Comparison of ENCODE assay signal across 12 mouse cellular contexts in genomic region chr17:12754243-12755007, GRCm38 (mm10). TPM values are rescaled to one million over a fixed set of nuclear protein-coding genes. Genes with fewer than 3 reads are reported as not detected.
DNase-seq lines count a peak whose midpoint lies in the region; ATAC-seq lines count a peak whose summit lies in the region.
"Had no signal": no experiment of that assay in that cellular context is flagged by ENCODE, and none has a peak within 500 bp of the region (broad histone marks: within the 10 kb centered on the region; RNA-seq: fewer than 3 reads in every experiment).

No protein-coding gene starts in this region.

- no peak overlapping the region for H3K4me3 ChIP-seq in heart, embryonic 11.5 days (ENCODE audit: low read depth, low read length)
- H3K4me3 ChIP-seq in intestine, embryonic 16.5 days (ENCODE audit: low read length): no peak overlapping the region
- H3K4me3 ChIP-seq: forebrain, embryonic 12.5 days had no signal

- no peak overlapping the region for H3K4me2 ChIP-seq in heart, embryonic 11.5 days
- H3K4me2 ChIP-seq in intestine, embryonic 16.5 days (ENCODE audit: low read depth, low read length): no peak overlapping the region
- H3K4me2 ChIP-seq: forebrain, embryonic 12.5 days had no signal

- no peak for ATAC-seq in heart, embryonic 11.5 days (replicated peaks; ENCODE audit: insufficient number of reproducible peaks, low FRiP score, low TSS enrichment)
- no peak for ATAC-seq in intestine, embryonic 16.5 days
- ATAC-seq in erythroblast, adult 5-6 weeks (replicated peaks; ENCODE audit: low FRiP score, poor library complexity, severe bottlenecking): no peak

- peaks cover 9% of the 10 kb centered on the region for H3K36me3 ChIP-seq in heart, embryonic 11.5 days (ENCODE audit: control insufficient read depth, insufficient read depth, low read length)
- no peaks in the 10 kb centered on the region for H3K36me3 ChIP-seq in intestine, embryonic 16.5 days (ENCODE audit: control insufficient read depth, insufficient read depth, low read length)

- H3K9ac ChIP-seq in heart, embryonic 11.5 days (ENCODE audit: low read depth, low read length): peak overlapping the region; percentile 36; the same call in 1 of the 2 replicates
- H3K9ac ChIP-seq in intestine, embryonic 16.5 days (ENCODE audit: low read depth, low read length): no peak overlapping the region
- H3K9ac ChIP-seq: forebrain, embryonic 12.5 days; liver, embryonic 14.5 days had no signal

- intact Hi-C loops in heart, postnatal 14 days (cut with DNase I): loop anchor here (5.0 kb wide), 1 partner anchor 38 kb away; no protein-coding TSS in a partner anchor

- no peaks in the 10 kb centered on the region for H3K9me3 ChIP-seq in heart, embryonic 11.5 days (replicated peaks; ENCODE audit: control insufficient read depth, low read length)
- no peaks in the 10 kb centered on the region for H3K9me3 ChIP-seq in intestine, embryonic 16.5 days (ENCODE audit: control insufficient read depth, low read length)
- H3K9me3 ChIP-seq: forebrain, embryonic 12.5 days had no signal

- H3K4me1 ChIP-seq in heart, embryonic 11.5 days (ENCODE audit: control insufficient read depth, insufficient read depth, low read length): peaks cover 97% of the 10 kb centered on the region
- peaks cover 80% of the 10 kb centered on the region for H3K4me1 ChIP-seq in intestine, embryonic 16.5 days (ENCODE audit: control insufficient read depth, insufficient read depth, low read length)

- 48% methylated on average over 3 of the region's 3 CpGs for WGBS in heart, embryonic 11.5 days (ENCODE audit: insufficient replicate concordance)
- 55% methylated on average over 3 of the region's 3 CpGs for WGBS in intestine, embryonic 16.5 days

- H3K27ac ChIP-seq in heart, embryonic 11.5 days (ENCODE audit: low read depth, low read length): 0 out of 2 replicates have a peak overlapping the region, but pooled peaks have one; percentile 17
- peak overlapping the region; percentile 56; the same call in 1 of the 2 replicates for H3K27ac ChIP-seq in intestine, embryonic 16.5 days (ENCODE audit: low read length)
- H3K27ac ChIP-seq: forebrain, embryonic 12.5 days; liver, embryonic 14.5 days had no signal

- DNase-seq in heart, postnatal 14 days: no peak
- peak; percentile 40 for DNase-seq in lung, postnatal 36 days
- DNase-seq in lung, postnatal 25 days (ENCODE audit: low spot score): no peak
- DNase-seq in B cell, adult 2 months: no peak
- no peak for DNase-seq in right cerebral cortex, adult 18-20 months
- DNase-seq: cerebellum, adult 8-10 months; midbrain, embryonic 14.5 days had no signal

- no peaks in the 10 kb centered on the region for H3K27me3 ChIP-seq in heart, embryonic 11.5 days (ENCODE audit: control insufficient read depth, insufficient read depth, low read length)
- no peaks in the 10 kb centered on the region for H3K27me3 ChIP-seq in intestine, embryonic 16.5 days (replicated peaks; ENCODE audit: control insufficient read depth, insufficient read depth, low read length)
- H3K27me3 ChIP-seq: forebrain, embryonic 12.5 days had no signal

RNA-seq across cellular contexts. Expression of gene Igf2r, which starts 15.0 kb away (rescaled TPM):
- 199 and 238 TPM in 2 replicates for polyA plus RNA-seq in heart, embryonic 11.5 days (2014; fragmentation: Nextera tagmentation; extraction: Ambion mirVana)
- 100 to 1,000 TPM; 131 to 132 TPM for total RNA-seq in heart, postnatal 14 days (2021)
- polyA plus RNA-seq in intestine, embryonic 16.5 days (2015; fragmentation: Nextera tagmentation; extraction: Ambion mirVana): 26.6 and 36.2 TPM in 2 replicates
- total RNA-seq in erythroblast, adult 5-6 weeks (2015; ENCODE audit: low replicate concordance): 0.96 and 3.3 TPM in 2 replicates
- total RNA-seq in erythroblast, adult 5-6 weeks (2017; ENCODE audit: low replicate concordance): 4.9 TPM in 2 replicates

Comparison
In these comparisons a context has a peak if more than half of its experiments do, and no peak if none do; other contexts are left out.
1. RNA of gene Igf2r, which starts 15.0 kb away (total RNA-seq): 131 to 132 TPM in heart, postnatal 14 days; 0.96 to 4.9 TPM in erythroblast, adult 5-6 weeks; every median in the first group is over 10 times any median in the second.